Mouse (Mus musculus) forebrain, postnatal 0 days (tissue): Measurements from ENCODE around the gene Dnajc14. TPM values are rescaled to one million over a fixed set of nuclear protein-coding genes. Genes with fewer than 3 reads are reported as not detected.
A peak's percentile ranks its signal among the peaks of the same experiment; 100 is the strongest.

ENCODE experiments used
- ATAC-seq: fragments of 200-750 bp; cut with Nextera tagmentation; 2 replicates; pipeline ENCODE4 v1.8.0; 2017; ENCODE audit warnings: mild to moderate bottlenecking, moderate library complexity
- DNase-seq: peaks from one replicate; pipeline ENCODE4 v3.0.0-alpha.2; 2015
- H3K27ac ChIP-seq: fragments of 300-500 bp; sonication (generic); 2 replicates; pipeline ENCODE4 v1.5.1; 2014; ENCODE audit warnings: low read depth, mild to moderate bottlenecking, antibody characterized with exemption, low read length, moderate library complexity, mixed read lengths
- H3K27me3 ChIP-seq: fragments of 300-500 bp; sonication (generic); 2 replicates; pipeline ENCODE4 v1.6.1; 2014; ENCODE audit warnings: mild to moderate bottlenecking, low read length, mixed read lengths; ENCODE audit not compliant: insufficient read depth
- H3K36me3 ChIP-seq: fragments of 300-500 bp; sonication (generic); 2 replicates; pipeline ENCODE4 v1.6.1; 2014; ENCODE audit warnings: mild to moderate bottlenecking, moderate library complexity; ENCODE audit not compliant: insufficient read depth
- H3K4me1 ChIP-seq: fragments of 300-500 bp; sonication (generic); 2 replicates; pipeline ENCODE4 v1.6.1; 2014; ENCODE audit warnings: antibody characterized with exemption; ENCODE audit not compliant: insufficient read depth
- H3K4me2 ChIP-seq: fragments of 300-500 bp; sonication (generic); 2 replicates; pipeline ENCODE4 v1.6.1; 2014; ENCODE audit warnings: low read depth, mild to moderate bottlenecking, moderate library complexity
- H3K4me3 ChIP-seq: fragments of 300-500 bp; sonication (generic); 2 replicates; pipeline ENCODE4 v1.5.1; 2014; ENCODE audit warnings: low read depth, low read length, mixed read lengths
- H3K9ac ChIP-seq: fragments of 300-500 bp; sonication (generic); 2 replicates; pipeline ENCODE4 v1.6.1; 2014; ENCODE audit warnings: mild to moderate bottlenecking
- H3K9me3 ChIP-seq: fragments of 300-500 bp; sonication (generic); 2 replicates; pipeline ENCODE4 v1.6.1; 2016; ENCODE audit warnings: low read length
- CTCF ChIP-seq: sonication (generic); IDR thresholded peaks from 2 replicates; pipeline ENCODE4 v1.5.1; 2016; ENCODE audit warnings: antibody characterized with exemption, control low read depth, low read depth
- WGBS: fragments of 180-500 bp; shearing (Covaris S2); extraction: QIAGEN DNeasy Blood & Tissue Kit; methylation state at CpG from one replicate; pipeline ENCODE4 v1.1.7; 2014; 5-methylcytosine and 5-hydroxymethylcytosine counted together
- polyA plus RNA-seq: library from polyadenylated mRNA; unstranded; fragments of >200 nt; fragmentation: Nextera tagmentation; extraction: Ambion mirVana; gene quantifications from 2 replicates; pipeline ENCODE4 v1.2.1, GENCODE M21; 2015
- total RNA-seq: library from RNA; depleted of rRNA; stranded (reverse); fragments of >200 nt; gene quantifications from 2 replicates; pipeline ENCODE4 v1.2.3, GENCODE M21; 2014

Gene Dnajc14
- total and polyA plus RNA-seq, 2 experiments from 2014 or later, result 38.2 to 45.7 TPM

- Histone ChIP-seq H3K9me3 (no peaks in the 10 kb centered on the region), H3K27ac (no peak overlapping the region; the same call in 1 of the 2 replicates), H3K4me2 (peak overlapping the region; percentile 81), H3K4me1 (peaks cover 16% of the 10 kb centered on the region), H3K36me3 (peaks cover 7% of the 10 kb centered on the region; the same call in 1 of the 2 replicates), H3K27me3 (no peaks in the 10 kb centered on the region), H3K9ac (peak overlapping the region; percentile 92), H3K4me3 (0 out of 2 replicates have a peak overlapping the region, but pooled peaks have one; percentile 89)
- DNase-seq (no peak), ATAC-seq (no peak)
- TF ChIP-seq CTCF, result no peak
- 64% methylated on average over 4 of the region's 4 CpGs for WGBS
These were observed 906 bp upstream of the Dnajc14 start for GRCm38 (mm10) chr10:128802956-128803355.

DNA sequence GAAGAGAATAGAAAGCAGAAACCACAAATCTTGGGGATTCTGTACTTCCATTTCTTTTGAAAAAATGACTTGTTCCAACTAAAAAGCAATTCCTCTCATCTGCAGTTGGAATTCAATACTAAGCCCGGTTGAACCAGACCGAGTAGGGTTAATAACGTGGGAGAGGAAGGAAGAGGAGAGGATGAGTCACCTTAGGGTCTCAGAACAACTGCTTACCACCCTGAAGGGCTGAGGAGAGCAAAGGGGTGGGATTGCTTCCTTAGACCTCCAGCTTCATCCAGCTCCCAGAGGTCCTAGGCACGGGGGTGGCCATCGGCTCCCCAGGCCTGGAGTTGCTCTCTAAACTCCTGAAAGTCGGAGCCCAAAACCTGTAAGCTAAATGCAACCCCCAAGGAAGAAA lies 501 bp upstream of the Dnajc14 start:
- Histone ChIP-seq H3K27me3 (no peaks in the 10 kb centered on the region), H3K27ac (peak overlapping the region; percentile 98), H3K4me2 (peak overlapping the region; percentile 81), H3K4me3 (peak overlapping the region; percentile 89), H3K36me3 (peaks cover 7% of the 10 kb centered on the region; the same call in 1 of the 2 replicates), H3K4me1 (peaks cover 16% of the 10 kb centered on the region), H3K9ac (peak overlapping the region; percentile 92), H3K9me3 (no peaks in the 10 kb centered on the region)
- 5% methylated on average over 6 of the region's 6 CpGs for WGBS
- TF ChIP-seq CTCF, result no peak
- DNase-seq (peak; percentile 11), ATAC-seq (no peak)

DNA sequence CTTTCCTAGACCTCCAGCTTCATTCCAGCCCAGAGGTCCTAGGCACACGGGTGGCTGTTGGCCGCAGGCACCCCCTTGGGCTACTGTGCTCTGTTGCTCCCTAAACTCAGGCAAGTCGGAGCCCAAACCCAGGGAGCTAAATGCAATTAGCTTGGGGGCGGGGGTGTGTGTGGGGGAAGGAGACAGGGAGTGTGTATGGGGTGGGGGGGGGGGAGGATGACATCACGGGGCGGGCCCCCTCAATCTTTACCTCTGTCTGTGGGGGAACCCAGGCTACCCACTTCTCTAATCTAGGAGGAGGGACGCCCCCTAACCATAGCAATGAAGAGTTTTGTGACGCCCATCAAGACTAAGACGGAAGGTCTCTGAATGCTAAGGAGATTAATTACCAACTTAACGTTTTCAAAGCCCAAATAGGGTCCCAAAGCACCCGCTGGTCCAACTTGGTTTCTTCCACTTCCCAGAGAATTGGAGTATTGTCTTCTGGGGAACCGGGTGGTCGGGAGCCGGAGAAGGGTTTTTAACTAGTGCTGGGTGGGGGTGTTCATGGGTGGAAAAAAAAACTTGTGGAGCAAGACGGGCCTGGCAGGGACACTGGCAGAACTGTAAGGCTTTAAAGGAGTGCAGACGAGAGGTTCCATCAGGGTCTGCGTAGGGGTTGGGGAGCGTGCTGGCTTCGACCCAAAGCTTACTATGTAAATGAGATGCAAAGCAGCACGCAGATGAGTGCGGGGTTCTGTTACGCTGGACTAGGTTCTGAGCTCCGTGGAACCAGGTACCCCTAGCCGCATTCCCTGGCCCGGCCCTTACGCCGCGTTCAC lies 619 bp downstream of the Dnajc14 start, which contains the start of gene Tmem198b:
TSS of gene Tmem198b (minus strand) at position 100 of the 821 bp plus-strand sequence.
- peaks cover 27% of the 10 kb centered on the region for H3K4me1 ChIP-seq
- H3K4me2 ChIP-seq, result peak within 1 kb of the TSS; percentile 81
- TF ChIP-seq CTCF, result no peak
- H3K36me3 ChIP-seq, result peaks cover 9% of the 10 kb centered on the region; the same call in 1 of the 2 replicates
- peak within 1 kb of the TSS; percentile 92 for H3K9ac ChIP-seq
- ATAC-seq (peak; percentile 75), DNase-seq (peak; percentile 93)
- H3K4me3 ChIP-seq, result peak within 1 kb of the TSS; percentile 89
- WGBS, result 1% methylated on average over 28 of the region's 28 CpGs
- peak within 1 kb of the TSS; percentile 98 for H3K27ac ChIP-seq
- H3K9me3 ChIP-seq, result no peaks in the 10 kb centered on the region
- H3K27me3 ChIP-seq, result no peaks in the 10 kb centered on the region

- peak; percentile 93 for ATAC-seq
- Histone ChIP-seq H3K36me3 (peaks cover 9% of the 10 kb centered on the region; the same call in 1 of the 2 replicates), H3K4me1 (peaks cover 30% of the 10 kb centered on the region), H3K4me3 (peak overlapping the region; percentile 89), H3K9ac (peak overlapping the region; percentile 92), H3K27me3 (no peaks in the 10 kb centered on the region), H3K4me2 (peak overlapping the region; percentile 81), H3K27ac (peak overlapping the region; percentile 98), H3K9me3 (no peaks in the 10 kb centered on the region)
- 2% methylated on average over 69 of the region's 70 CpGs for WGBS
- DNase-seq, result peak; percentile 98
- peak; percentile 43 for TF ChIP-seq CTCF
These were observed 1.5 kb downstream of the Dnajc14 start for GRCm38 (mm10) chr10:128805092-128806000.

DNA sequence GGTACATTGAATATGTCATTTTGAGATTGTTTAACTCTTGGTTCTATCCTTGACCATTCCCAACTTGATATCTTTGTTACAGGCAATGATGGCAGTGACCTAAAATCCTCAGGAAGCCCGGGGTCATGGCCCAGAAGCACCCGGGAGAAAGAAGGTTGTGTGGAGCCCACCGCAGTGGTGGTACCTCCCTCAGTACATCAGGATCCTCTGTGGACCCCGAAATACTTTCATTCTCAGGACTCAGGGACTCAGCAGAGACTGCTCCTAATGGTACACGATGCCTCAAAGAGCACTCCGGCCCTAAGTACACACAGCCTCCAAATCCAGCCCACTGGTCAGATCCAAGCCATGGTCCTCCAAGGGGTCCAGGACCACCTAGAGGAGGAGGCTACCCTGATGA lies 2.2 kb downstream of the Dnajc14 start:
- Histone ChIP-seq H3K27me3 (no peaks in the 10 kb centered on the region), H3K36me3 (peaks cover 6% of the 10 kb centered on the region; the same call in 1 of the 2 replicates), H3K9me3 (no peaks in the 10 kb centered on the region), H3K4me2 (peak overlapping the region; percentile 81), H3K9ac (peak overlapping the region; percentile 92), H3K4me1 (peaks cover 30% of the 10 kb centered on the region), H3K4me3 (peak overlapping the region; percentile 89), H3K27ac (peak overlapping the region; percentile 98; the same call in 1 of the 2 replicates)
- ATAC-seq (no peak), DNase-seq (no peak)
- no peak for TF ChIP-seq CTCF
- 65% methylated on average over 6 of the region's 6 CpGs for WGBS

DNA sequence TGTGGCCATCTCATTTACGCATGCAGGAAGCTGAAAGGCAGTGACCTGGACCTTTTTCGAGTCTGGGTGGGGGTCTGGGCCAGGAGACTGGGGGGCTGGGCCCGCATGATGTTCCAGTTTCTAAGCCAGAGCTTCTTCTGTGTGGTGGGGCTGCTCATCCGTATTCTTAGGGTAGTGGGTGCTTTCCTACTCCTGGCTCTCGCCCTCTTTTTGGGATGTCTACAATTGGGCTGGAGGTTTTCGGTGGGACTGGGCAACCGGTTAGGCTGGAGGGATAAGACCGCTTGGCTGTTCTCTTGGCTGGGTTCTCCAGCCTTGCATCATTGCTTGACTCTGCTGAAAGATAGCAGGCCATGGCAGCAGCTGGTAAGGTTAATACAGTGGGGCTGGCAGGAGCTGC lies 3.2 kb downstream of the Dnajc14 start:
- no peak for TF ChIP-seq CTCF
- no peaks in the 10 kb centered on the region for H3K27me3 ChIP-seq
- WGBS, result 95% methylated on average over 8 of the region's 8 CpGs

More for the DNA sequence above, 3.2 kb downstream of the Dnajc14 start:
- Histone ChIP-seq H3K9me3 (no peaks in the 10 kb centered on the region), H3K4me3 (0 out of 2 replicates have a peak overlapping the region, but pooled peaks have one; percentile 0), H3K4me2 (peak overlapping the region; percentile 81), H3K9ac (no peak overlapping the region), H3K36me3 (0 out of 2 replicates have a peak, but pooled peaks cover 3% of the 10 kb centered on the region), H3K4me1 (peaks cover 30% of the 10 kb centered on the region), H3K27ac (no peak overlapping the region)
- ATAC-seq (no peak), DNase-seq (no peak)
